ENCODE assay signal across 8 mouse cellular contexts in the genomic region with DNA sequence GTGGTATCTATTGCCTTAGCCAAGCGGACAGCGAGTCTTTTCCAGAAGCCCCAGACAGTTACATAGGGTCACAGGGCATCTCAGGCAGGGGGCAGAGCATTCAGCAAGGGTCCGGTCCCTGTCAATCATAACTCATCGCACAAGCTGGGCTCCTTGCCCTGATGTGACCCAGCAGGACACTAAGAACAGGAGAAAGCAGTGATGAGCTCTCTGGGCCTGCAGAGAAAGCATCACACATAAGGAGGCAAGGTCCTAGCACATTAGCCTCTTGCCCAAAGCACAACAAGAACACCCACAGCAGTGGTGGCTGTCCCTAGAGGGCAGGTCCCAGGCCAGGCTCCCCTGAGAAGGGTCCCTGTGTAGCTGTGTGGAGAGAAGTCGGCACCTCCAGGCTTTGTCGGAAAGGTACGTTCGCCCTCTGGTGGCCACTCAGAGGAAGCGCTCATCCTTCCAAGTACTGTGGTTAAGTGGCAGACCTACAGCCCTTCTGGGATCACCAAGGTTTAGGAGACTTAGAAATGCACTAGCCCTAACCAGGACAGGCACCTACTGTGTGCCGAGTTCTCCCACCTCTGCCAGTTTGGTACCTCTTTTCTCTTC.
A peak's percentile ranks its signal among the peaks of the same experiment; 100 is the strongest.
DNase-seq lines count a peak whose midpoint lies in the region; ATAC-seq and TF ChIP-seq lines count a peak whose summit lies in the region.

No protein-coding gene starts in this region.

- H3K4me3 ChIP-seq in cerebellum, adult 2 months (replicated peaks; ENCODE audit: insufficient read depth, low read depth, low read length) = no peak overlapping the region
- no peak overlapping the region for H3K4me3 ChIP-seq in forebrain, embryonic 16.5 days (replicated peaks; ENCODE audit: low read length)
- no peak overlapping the region for H3K4me3 ChIP-seq in intestine, embryonic 16.5 days (ENCODE audit: low read length)
- H3K4me3 ChIP-seq in liver, embryonic 14.5 days (ENCODE audit: insufficient read depth in 1 of 2, low read depth in 2 of 2, low read length in 2 of 2) = no peak overlapping the region
- no peak overlapping the region for H3K4me3 ChIP-seq in neural tube, embryonic 12.5 days
- H3K4me3 ChIP-seq in stomach, embryonic 16.5 days (replicated peaks; ENCODE audit: low read length) = no peak overlapping the region

- no peak for TF ChIP-seq POLR2A in cerebellum, adult 2 months (IDR thresholded peaks at IDR 0.05; ENCODE audit: borderline replicate concordance, insufficient read depth, low read length)

- no peaks in the 10 kb centered on the region for H3K36me3 ChIP-seq in forebrain, embryonic 16.5 days (ENCODE audit: control insufficient read depth, insufficient read depth)
- H3K36me3 ChIP-seq in intestine, embryonic 16.5 days (ENCODE audit: control insufficient read depth, insufficient read depth, low read length) = no peaks in the 10 kb centered on the region
- H3K36me3 ChIP-seq in liver, embryonic 14.5 days (replicated peaks; ENCODE audit: control insufficient read depth, insufficient read depth, low read depth) = no peaks in the 10 kb centered on the region
- H3K36me3 ChIP-seq in neural tube, embryonic 12.5 days = no peaks in the 10 kb centered on the region
- H3K36me3 ChIP-seq in stomach, embryonic 16.5 days (ENCODE audit: control insufficient read depth, insufficient read depth, low read length) = no peaks in the 10 kb centered on the region

- DNase-seq in layer of hippocampus, postnatal 14 days (ENCODE audit: low spot score in 2 of 2) = peak; percentile 46 to 73
- DNase-seq in layer of hippocampus, adult 9-11 months = no peak
- DNase-seq in cerebellum, adult 2 months = peak; percentile 44 to 59
- peak in 1 of 3 experiments; percentile 9 for DNase-seq in liver, embryonic 14.5 days (ENCODE audit: low read depth in 3 of 3, low spot score in 3 of 3)

- TF ChIP-seq EP300 in liver, embryonic 14.5 days (IDR thresholded peaks at IDR 0.05; ENCODE audit: low read depth) = no peak

- 22% methylated on average over 10 of the region's 10 CpGs for WGBS in cerebellum, adult 2 months
- 35% methylated on average over 10 of the region's 10 CpGs for WGBS in forebrain, embryonic 16.5 days
- 37% methylated on average over 10 of the region's 10 CpGs for WGBS in intestine, embryonic 16.5 days
- 25% methylated on average over 10 of the region's 10 CpGs for WGBS in liver, embryonic 14.5 days (ENCODE audit: insufficient replicate concordance)
- 36% methylated on average over 10 of the region's 10 CpGs for WGBS in neural tube, embryonic 12.5 days
- WGBS in stomach, embryonic 16.5 days = 35% methylated on average over 10 of the region's 10 CpGs

- peak; percentile 95 for TF ChIP-seq CTCF in cerebellum, adult 2 months (IDR thresholded peaks at IDR 0.05; ENCODE audit: borderline replicate concordance, insufficient read depth, low read depth, low read length)
- TF ChIP-seq CTCF in liver, embryonic 14.5 days (IDR thresholded peaks at IDR 0.05; ENCODE audit: low read depth) = peak; percentile 92

- H3K9ac ChIP-seq in forebrain, embryonic 16.5 days (replicated peaks; ENCODE audit: low read depth, low read length) = no peak overlapping the region
- H3K9ac ChIP-seq in intestine, embryonic 16.5 days (ENCODE audit: low read depth, low read length) = no peak overlapping the region
- no peak overlapping the region for H3K9ac ChIP-seq in liver, embryonic 14.5 days (replicated peaks)
- H3K9ac ChIP-seq in neural tube, embryonic 12.5 days = no peak overlapping the region
- no peak overlapping the region for H3K9ac ChIP-seq in stomach, embryonic 16.5 days (ENCODE audit: low read length)

- no peak overlapping the region for H3K27ac ChIP-seq in cerebellum, adult 2 months (ENCODE audit: insufficient read depth, low read length)
- H3K27ac ChIP-seq in forebrain, embryonic 16.5 days (ENCODE audit: low read length) = no peak overlapping the region
- no peak overlapping the region for H3K27ac ChIP-seq in intestine, embryonic 16.5 days (ENCODE audit: low read length)
- H3K27ac ChIP-seq in liver, embryonic 14.5 days = no peak overlapping the region
- no peak overlapping the region for H3K27ac ChIP-seq in neural tube, embryonic 12.5 days
- H3K27ac ChIP-seq in stomach, embryonic 16.5 days (ENCODE audit: low read length) = no peak overlapping the region

- H3K27me3 ChIP-seq in cerebellum, adult 2 months (ENCODE audit: control insufficient read depth, insufficient read depth, low read length) = no peaks in the 10 kb centered on the region
- no peaks in the 10 kb centered on the region for H3K27me3 ChIP-seq in forebrain, embryonic 16.5 days (replicated peaks; ENCODE audit: control insufficient read depth, insufficient read depth, low read length)
- H3K27me3 ChIP-seq in intestine, embryonic 16.5 days (replicated peaks; ENCODE audit: control insufficient read depth, insufficient read depth, low read length) = no peaks in the 10 kb centered on the region
- H3K27me3 ChIP-seq in liver, embryonic 14.5 days (ENCODE audit: control insufficient read depth, insufficient read depth, low read length) = no peaks in the 10 kb centered on the region
- no peaks in the 10 kb centered on the region for H3K27me3 ChIP-seq in neural tube, embryonic 12.5 days (replicated peaks)
- no peaks in the 10 kb centered on the region for H3K27me3 ChIP-seq in stomach, embryonic 16.5 days (ENCODE audit: control insufficient read depth, insufficient read depth, low read length)

- H3K9me3 ChIP-seq in forebrain, embryonic 16.5 days (ENCODE audit: control insufficient read depth, low read length) = no peaks in the 10 kb centered on the region
- H3K9me3 ChIP-seq in intestine, embryonic 16.5 days (ENCODE audit: control insufficient read depth, low read length) = 0 out of 2 replicates have a peak, but pooled peaks cover 10% of the 10 kb centered on the region
- no peaks in the 10 kb centered on the region; the same call in none of the 2 replicates for H3K9me3 ChIP-seq in liver, embryonic 14.5 days (ENCODE audit: control insufficient read depth, low read length)
- no peaks in the 10 kb centered on the region for H3K9me3 ChIP-seq in neural tube, embryonic 12.5 days
- H3K9me3 ChIP-seq in stomach, embryonic 16.5 days (replicated peaks; ENCODE audit: control insufficient read depth, low read length) = no peaks in the 10 kb centered on the region; the same call in 1 of the 2 replicates

- H3K4me1 ChIP-seq in cerebellum, adult 2 months (ENCODE audit: control insufficient read depth, insufficient read depth, low read length) = peaks cover 8% of the 10 kb centered on the region
- H3K4me1 ChIP-seq in forebrain, embryonic 16.5 days (replicated peaks; ENCODE audit: control insufficient read depth, insufficient read depth, low read length) = peaks cover 5% of the 10 kb centered on the region
- peaks cover 13% of the 10 kb centered on the region for H3K4me1 ChIP-seq in intestine, embryonic 16.5 days (ENCODE audit: control insufficient read depth, insufficient read depth, low read length)
- no peaks in the 10 kb centered on the region; a peak in 1 of 4 replicates for H3K4me1 ChIP-seq in liver, embryonic 14.5 days (replicated peaks; ENCODE audit: control insufficient read depth in 2 of 2, insufficient read depth in 2 of 2, low read length in 1 of 2)
- H3K4me1 ChIP-seq in neural tube, embryonic 12.5 days = peaks cover 12% of the 10 kb centered on the region
- H3K4me1 ChIP-seq in stomach, embryonic 16.5 days (ENCODE audit: control insufficient read depth, insufficient read depth, low read length) = peaks cover 14% of the 10 kb centered on the region

- peak; percentile 82 for ATAC-seq in forebrain, embryonic 16.5 days
- ATAC-seq in intestine, embryonic 16.5 days = peak; percentile 51; the same call in 1 of the 2 replicates
- ATAC-seq in liver, embryonic 14.5 days (ENCODE audit: insufficient read depth) = no peak
- ATAC-seq in neural tube, embryonic 12.5 days (ENCODE audit: low FRiP score, low read depth) = peak; percentile 58
- peak; percentile 69 for ATAC-seq in stomach, embryonic 16.5 days (ENCODE audit: insufficient read depth, low FRiP score)

- no peak overlapping the region for H3K4me2 ChIP-seq in forebrain, embryonic 16.5 days (ENCODE audit: low read length)
- H3K4me2 ChIP-seq in intestine, embryonic 16.5 days (ENCODE audit: low read depth, low read length) = no peak overlapping the region
- H3K4me2 ChIP-seq in liver, embryonic 14.5 days (ENCODE audit: low read depth) = no peak overlapping the region
- H3K4me2 ChIP-seq in neural tube, embryonic 12.5 days (replicated peaks) = no peak overlapping the region
- no peak overlapping the region for H3K4me2 ChIP-seq in stomach, embryonic 16.5 days (ENCODE audit: low read depth, low read length)
